Mouse (Mus musculus): Measurements from ENCODE around the gene Ralgds.
"Not testable (repeated sequence)": the region's sequence is repeated elsewhere in the genome, so short reads cannot be mapped to it uniquely, and the experiment has no call there.

DNA sequence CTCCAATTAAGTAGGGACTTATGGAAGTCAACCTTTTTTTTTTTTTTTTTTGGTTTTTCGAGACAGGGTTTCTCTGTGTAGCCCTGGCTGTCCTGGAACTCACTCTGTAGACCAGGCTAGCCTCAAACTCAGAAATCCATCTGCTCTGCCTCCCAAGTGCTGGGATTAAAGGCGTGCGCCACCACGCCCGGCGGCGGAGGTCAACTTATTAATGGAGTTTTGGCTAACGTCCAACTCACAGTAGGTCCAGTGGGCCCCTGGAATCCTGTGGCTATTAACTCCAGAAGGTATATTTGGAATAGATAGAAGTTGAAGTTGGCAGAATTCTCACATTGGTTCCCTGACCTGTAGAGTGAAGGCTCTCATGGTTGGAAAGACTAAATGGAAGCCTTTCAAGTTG is 40.9 kb upstream of the Ralgds start:
- not testable (repeated sequence) for TF ChIP-seq EP300, CTCF (IDR thresholded peaks at IDR 0.05)
